Mouse (Mus musculus) layer of hippocampus, adult 8-10 months (tissue): ENCODE data around the gene Lamb3. TPM values are rescaled to one million over a fixed set of nuclear protein-coding genes. Genes with fewer than 3 reads are reported as not detected.
A peak's percentile ranks its signal among the peaks of the same experiment; 100 is the strongest.

ENCODE experiments used
- DNase-seq, 2 experiments: peaks; one replicate each; pipeline ENCODE4 v3.0.0; 2022; ENCODE audit warnings: low spot score in 2 of 2
- total RNA-seq, 4 experiments: library from RNA; stranded (reverse); gene quantifications; 2 replicates each; pipeline ENCODE4 v1.2.4; 2022

Gene Lamb3
- total RNA-seq = 1 to 10 TPM in 2 of 4 experiments, under 1 TPM in 2; 0.70 to 2.4 (median 1.5) TPM

- no peak for DNase-seq
Observed at GRCm38 (mm10) chr1:193207503-193207902, at the start of gene Lamb3. Lamb3 (plus strand) TSS chr1:193207699.

DNA sequence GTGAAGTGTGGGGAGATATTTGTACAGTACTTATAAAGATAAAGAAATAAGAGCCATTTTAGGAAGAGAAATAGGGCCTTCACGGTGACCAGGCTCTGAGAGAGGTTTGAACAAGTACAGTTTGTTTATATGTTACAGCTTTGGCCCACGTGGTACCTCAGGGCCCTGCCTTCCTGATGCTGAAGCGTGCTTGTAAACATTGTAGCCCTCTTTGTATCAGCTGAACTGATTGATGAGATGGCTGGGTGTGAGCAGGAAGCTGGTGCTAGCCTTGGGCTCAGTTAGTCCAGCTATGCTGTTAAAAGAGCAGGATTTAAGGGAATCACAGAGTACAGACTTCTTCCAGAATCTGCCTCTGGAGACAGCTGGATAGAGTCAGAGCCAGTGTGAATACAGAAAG, 48.3 kb upstream of the Lamb3 start:
- DNase-seq = no peak

- DNase-seq = no peak
Observed at GRCm38 (mm10) chr1:193159613-193160012, 47.9 kb upstream of the Lamb3 start.

GRCm38 (mm10) chr1:193160317-193161032, 47.0 kb upstream of the Lamb3 start:
- no peak for DNase-seq

GRCm38 (mm10) chr1:193167746-193168145, 39.8 kb upstream of the Lamb3 start, which contains the start of gene A130010J15Rik:
A130010J15Rik (plus strand) TSS chr1:193168046.
- no peak for DNase-seq

GRCm38 (mm10) chr1:193169228-193169627, 38.3 kb upstream of the Lamb3 start:
- DNase-seq = no peak

DNA sequence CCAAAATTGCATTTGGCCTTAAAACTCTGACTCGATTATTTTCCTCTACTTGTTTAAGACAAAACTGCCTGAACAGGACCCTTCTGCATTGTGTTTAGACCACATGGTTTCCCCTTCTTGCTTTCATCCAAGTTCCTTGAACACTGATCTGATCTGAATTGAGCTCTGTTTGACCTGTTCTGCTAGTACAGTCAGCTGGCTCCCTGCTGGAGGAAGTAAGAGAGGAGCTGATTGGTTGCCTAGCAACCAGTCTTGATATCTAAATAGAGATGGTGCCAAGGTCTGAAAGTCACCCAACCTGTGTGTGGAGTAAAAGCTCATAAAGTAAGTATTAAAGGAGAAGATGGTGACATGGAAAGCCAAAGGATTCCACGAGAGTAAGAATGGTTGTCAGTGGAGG, 37.6 kb upstream of the Lamb3 start:
- DNase-seq = no peak

DNA sequence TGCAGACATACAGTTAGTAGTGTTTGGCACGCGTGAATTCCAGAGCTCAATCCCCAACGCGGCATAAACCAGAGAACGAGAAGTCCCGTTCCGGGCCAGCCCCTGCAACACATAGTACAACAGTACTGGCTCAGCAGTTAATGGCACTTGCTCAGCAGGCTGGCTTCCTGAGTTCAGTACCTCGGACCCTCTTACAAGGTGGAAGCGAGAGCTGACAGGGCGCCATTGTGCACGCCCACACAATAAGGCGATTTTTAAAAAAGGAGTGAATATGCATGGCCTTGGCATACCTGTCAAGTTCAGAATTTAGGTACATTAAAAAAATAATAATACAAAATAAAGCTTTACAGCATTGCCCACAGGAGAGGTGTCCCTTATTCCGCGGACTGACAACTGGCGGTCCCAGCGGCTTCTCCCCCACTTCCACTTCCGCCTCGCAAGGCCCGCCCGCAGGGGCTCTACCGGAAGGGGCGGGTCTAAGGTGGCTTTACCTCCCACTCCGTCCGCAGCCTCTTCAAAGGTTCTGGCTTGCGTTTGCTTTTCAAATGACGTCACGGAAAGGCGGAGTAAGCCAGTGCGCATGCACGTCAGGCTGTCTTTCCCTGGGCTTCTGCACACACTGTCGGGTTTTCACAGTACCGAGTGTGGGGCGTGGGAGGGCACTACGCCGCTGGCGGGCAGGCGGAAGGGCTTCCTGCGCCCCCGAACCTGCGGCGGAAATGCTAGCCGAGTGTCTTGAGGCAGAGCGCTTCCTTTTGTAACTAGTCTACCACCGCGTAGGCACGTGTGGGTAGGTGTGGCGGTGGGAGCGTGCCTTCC, 34.3 kb upstream of the Lamb3 start:
- peak; percentile 96 for DNase-seq

GRCm38 (mm10) chr1:193173810-193174129, 33.7 kb upstream of the Lamb3 start:
- no peak for DNase-seq

- DNase-seq = no peak
Observed at GRCm38 (mm10) chr1:193174143-193174733, 33.3 kb upstream of the Lamb3 start.

DNA sequence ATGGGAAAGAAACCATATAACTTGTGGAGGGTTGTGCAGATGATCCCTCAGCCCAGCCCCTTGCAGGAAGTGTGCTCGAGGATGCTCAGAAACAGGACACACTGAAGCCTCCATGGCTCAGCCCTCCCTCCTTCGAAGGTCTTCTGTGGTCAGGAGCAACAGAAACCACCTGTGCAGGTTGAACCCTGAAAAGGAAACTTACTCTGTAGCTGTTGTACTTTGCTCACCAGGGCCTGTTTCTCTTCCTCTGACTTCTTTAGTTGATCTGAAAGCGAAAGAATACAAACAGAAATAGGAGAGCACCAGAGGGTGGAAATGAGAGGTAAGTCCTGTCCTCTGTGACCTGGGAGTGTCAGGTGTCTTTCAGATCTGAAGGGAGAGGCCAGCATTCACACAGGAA, 26.4 kb upstream of the Lamb3 start:
- DNase-seq = no peak

DNA sequence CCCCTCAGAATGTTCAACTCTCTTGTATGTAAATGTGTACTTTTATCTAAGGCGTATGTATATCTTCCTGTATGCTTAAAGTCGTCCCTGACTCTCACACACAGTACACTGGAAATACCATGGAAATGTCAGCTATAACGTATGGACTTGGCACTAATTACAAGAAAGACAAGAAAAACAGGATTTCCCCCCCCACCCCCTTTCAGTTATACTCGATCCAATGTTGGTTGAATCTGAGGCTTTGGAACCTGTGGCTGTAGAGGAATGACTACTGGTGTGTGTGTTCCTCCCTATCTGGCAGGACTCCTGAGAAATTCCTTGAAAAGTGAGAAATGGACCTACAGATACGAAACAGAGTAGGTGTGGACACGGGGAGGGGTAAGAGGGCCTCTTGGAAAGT, 19.2 kb upstream of the Lamb3 start:
- DNase-seq = no peak

GRCm38 (mm10) chr1:193189151-193189621, 18.3 kb upstream of the Lamb3 start:
- DNase-seq = peak in 1 of 2 experiments; percentile 30

- DNase-seq = no peak
Observed at GRCm38 (mm10) chr1:193189771-193190170, 17.7 kb upstream of the Lamb3 start.

- no peak for DNase-seq
Observed at GRCm38 (mm10) chr1:193191675-193192283, 15.7 kb upstream of the Lamb3 start.

DNA sequence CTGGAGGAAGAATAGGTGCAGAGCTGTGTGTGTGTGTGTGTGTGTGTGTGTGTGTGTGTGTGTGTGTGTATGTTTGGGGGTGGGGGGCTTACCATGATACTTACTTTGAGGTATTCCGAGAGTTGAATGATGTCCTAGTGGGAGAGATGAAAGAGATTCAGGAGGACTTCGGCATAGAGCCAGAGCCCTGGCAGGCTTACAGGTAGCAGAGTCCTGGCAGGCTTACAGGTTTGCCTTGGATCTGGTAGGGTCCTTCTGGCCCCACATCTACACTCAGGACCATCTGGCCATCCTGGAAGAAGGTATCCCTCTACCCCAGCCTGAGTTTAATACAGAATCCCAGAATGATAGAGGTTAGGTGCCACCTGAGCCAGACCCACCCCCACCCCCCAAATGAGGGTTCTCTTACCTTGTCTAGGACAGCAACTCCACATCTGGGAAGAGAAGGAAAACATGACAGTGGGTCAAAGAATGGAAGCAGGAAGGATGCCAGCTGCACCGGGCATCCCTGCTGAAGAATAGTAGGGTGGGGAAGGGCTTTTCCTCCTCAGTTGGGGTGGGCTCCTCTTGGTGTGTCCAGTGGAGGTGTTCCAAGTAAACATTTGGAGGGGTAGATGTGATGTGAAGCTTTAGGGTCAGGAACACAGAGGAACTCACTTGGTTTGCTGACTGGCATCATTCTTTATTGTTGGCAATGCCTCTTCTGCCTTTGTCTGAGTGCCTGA, 12.9 kb upstream of the Lamb3 start:
- no peak for DNase-seq

GRCm38 (mm10) chr1:193195169-193195810, 12.2 kb upstream of the Lamb3 start:
- no peak for DNase-seq

- DNase-seq = no peak
Observed at GRCm38 (mm10) chr1:193197494-193198205, 9.8 kb upstream of the Lamb3 start.

GRCm38 (mm10) chr1:193198312-193198711, 9.2 kb upstream of the Lamb3 start:
- DNase-seq = no peak
